Mouse (Mus musculus): ENCODE results near the gene Gabrd.
A peak's percentile ranks its signal among the peaks of the same experiment; 100 is the strongest.
"Not testable (repeated sequence)": the region's sequence is repeated elsewhere in the genome, so short reads cannot be mapped to it uniquely, and the experiment has no call there.

The Gabrd gene

GRCm38 (mm10) chr4:155397511-155398221 is at the start of gene Gabrd:
TSS of gene Gabrd (minus strand) at chr4:155398112.
- peak; percentile 77 for DNase-seq

DNA sequence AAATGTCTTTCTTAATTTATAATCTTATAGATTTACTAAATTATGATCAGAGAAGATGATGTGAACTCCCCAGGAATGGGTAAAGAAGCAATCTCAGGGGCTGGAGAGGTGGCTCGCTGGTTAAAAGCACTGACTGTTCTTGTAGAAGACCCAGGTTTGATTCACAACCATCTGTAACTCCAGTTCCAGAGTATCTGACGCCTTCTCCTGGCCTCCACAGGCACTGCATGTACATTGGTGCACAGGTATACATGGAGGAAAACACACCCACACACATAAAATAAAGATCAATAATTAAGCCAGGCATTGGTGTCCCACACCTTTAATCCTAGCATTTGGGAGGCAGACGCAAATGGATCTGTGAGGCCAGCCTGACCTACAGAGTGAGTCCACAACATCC is 44.9 kb upstream of the Gabrd start:
- DNase-seq, result no peak

DNA sequence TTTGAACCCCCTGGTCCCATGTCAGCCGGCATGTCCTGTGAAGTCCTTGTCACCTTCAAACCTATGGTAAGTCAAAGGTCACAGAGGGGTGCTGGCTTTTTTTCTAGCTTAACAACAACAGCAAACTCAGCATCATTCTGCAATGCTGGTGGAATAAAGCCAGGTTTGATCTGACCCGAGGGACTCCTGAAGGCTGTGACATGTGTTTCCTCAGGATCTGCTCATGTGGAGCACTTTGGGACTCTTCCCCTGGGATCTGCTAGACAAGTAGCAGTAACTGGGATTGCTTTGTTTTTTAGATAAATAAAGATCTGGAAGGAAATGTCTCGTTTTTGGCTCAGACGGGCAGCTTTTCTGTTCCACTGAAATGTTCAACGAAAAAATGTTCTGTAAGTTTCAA is 36.1 kb upstream of the Gabrd start:
- DNase-seq, result no peak

- no peak for DNase-seq
Observed at GRCm38 (mm10) chr4:155432358-155432757, 34.4 kb upstream of the Gabrd start.

- DNase-seq, result no peak
Observed at GRCm38 (mm10) chr4:155429202-155429601, 31.3 kb upstream of the Gabrd start.

- no peak for DNase-seq
Observed at GRCm38 (mm10) chr4:155428442-155428841, 30.5 kb upstream of the Gabrd start.

DNA sequence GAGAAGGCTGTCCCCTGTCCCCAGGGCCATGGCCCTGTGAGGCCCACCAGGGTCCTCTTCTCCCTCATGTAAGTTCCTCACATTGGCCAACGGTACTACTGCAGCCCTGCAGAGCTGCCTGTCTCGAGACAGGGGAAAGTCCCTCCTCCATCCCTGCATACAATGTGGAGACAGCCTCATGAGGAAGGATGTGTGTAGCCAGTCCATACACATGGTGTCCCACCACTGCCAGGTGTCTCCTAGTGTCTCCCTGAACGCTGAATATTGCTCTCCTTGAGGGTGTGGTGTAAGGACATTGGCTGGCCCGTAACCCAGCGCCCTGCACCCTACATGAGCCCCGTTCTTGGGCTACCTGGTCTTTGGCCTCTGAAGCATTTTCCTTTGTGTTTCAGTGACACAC is 28.4 kb upstream of the Gabrd start:
- no peak for DNase-seq

DNA sequence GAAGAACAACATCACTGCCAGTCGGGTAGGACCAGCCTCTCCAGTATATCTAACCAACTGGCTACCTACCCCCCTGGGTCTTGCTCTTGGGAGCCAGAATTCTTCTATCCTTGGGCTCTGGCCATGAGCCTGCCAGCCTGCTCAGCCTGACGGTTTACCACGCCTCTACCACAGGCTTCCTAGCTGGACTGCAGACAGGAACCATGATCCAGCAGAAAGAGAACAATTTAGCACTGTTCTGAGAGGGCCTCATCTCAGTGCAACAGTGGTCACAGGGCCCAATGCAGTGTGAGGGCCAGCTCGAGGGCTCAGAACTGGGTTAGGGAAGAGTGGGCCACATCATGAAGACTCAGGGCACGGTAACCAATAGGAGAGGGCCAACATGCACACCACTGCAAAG is 26.1 kb upstream of the Gabrd start:
- DNase-seq, result no peak

GRCm38 (mm10) chr4:155421412-155422370 is 23.8 kb upstream of the Gabrd start:
- not testable (repeated sequence) for DNase-seq

DNA sequence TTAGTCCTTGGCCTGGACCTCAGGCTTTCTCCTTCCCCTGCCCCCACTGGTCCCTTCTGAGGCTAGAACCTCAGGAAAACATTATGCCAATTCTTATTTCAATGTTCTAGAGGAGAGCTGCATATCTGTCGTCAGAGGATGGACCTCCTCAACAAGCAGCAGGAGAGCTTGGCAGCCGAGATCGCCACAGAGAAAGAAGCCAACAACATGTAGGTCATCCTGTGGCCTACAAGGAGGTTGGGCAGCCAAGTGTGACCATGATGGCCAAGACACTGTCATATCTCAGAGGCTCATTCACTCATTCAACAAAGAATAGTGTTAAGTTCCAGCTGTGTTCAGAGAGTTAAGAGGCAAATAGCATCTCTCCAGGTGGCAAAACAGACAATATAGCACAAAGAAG is 22.2 kb upstream of the Gabrd start:
- DNase-seq, result no peak

- no peak for DNase-seq
Observed at GRCm38 (mm10) chr4:155414656-155415235, 16.8 kb upstream of the Gabrd start.

GRCm38 (mm10) chr4:155413641-155414335 is 15.9 kb upstream of the Gabrd start:
- no peak for DNase-seq

GRCm38 (mm10) chr4:155412124-155412523 is 14.2 kb upstream of the Gabrd start:
- no peak for DNase-seq

GRCm38 (mm10) chr4:155409058-155409776 is 11.3 kb upstream of the Gabrd start, which contains the start of gene Cfap74:
TSS of gene Cfap74 (plus strand) at chr4:155409190.
- peak; percentile 94 for DNase-seq

- no peak for DNase-seq
Observed at GRCm38 (mm10) chr4:155408695-155409057, 10.8 kb upstream of the Gabrd start.

GRCm38 (mm10) chr4:155402489-155402888 is 4.6 kb upstream of the Gabrd start:
- DNase-seq, result no peak

GRCm38 (mm10) chr4:155401121-155401520 is 3.2 kb upstream of the Gabrd start:
- no peak for DNase-seq

DNA sequence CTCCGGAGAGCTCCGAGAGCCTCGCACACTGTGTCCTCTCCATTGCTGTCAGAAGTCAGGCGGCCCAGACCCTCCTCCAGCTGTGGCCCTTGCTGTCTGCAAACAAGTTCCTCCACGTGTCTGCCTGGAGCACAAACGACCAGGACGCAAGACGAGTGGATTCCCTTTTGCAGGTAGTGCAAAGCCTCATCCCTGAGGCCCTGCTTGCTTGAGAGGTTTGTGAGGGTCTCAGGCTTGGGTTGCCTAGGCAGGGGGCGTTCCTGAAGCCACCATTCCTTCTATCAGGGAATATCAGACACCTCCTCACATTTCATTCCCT is 269 bp upstream of the Gabrd start:
- DNase-seq, result peak; percentile 18

DNA sequence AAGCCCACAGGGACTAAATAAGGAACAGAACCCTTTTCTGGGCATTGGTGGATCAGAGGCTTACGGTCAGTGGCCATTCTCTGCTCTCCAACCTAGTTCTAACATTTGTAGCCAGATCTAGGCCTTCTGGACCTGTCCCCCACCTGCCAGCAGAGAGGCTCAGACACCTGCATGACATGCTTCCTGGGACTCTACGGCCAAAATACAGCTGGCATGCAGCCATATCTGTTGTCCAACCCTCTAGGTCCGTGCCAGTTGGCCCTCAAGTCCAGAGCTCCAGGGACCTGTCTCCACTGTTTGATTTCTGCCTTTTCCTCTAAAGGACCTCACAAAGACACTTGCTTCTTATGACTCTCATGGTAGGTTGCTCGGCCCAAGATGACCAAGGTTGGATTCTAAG is 1.2 kb downstream of the Gabrd start:
- no peak for DNase-seq

- no peak for DNase-seq
Observed at GRCm38 (mm10) chr4:155395471-155395870, 2.4 kb downstream of the Gabrd start.

GRCm38 (mm10) chr4:155387166-155387565 is 10.7 kb downstream of the Gabrd start:
- no peak for DNase-seq

DNA sequence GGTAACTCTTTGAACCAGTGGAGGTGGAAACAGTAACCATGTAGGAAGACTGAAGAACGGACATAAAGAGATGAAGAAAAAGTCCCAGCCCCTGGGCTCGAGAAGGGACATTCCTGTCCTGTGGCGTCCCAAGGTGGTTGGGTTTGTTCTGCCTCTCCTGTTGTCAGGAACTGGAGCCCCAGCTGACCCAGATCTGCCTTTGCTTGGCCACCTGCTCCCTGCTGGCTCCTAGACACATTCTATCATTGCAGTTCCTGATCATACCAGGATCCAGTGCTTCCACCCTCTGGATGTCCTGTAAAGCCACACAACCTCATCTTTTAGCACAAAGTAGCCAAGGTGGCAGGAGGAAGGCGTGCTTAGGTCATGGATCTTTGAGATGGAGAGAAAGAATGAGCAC is 14.6 kb downstream of the Gabrd start:
- DNase-seq, result no peak

GRCm38 (mm10) chr4:155382752-155383151 is 15.2 kb downstream of the Gabrd start:
- no peak for DNase-seq
